Mouse (Mus musculus) midbrain, embryonic 15.5 days (tissue): ENCODE data around the gene Desi2. TPM values are rescaled to one million over a fixed set of nuclear protein-coding genes. Genes with fewer than 3 reads are reported as not detected.
"Not testable (repeated sequence)": the region's sequence is repeated elsewhere in the genome, so short reads cannot be mapped to it uniquely, and the experiment has no call there.

Experiments
- ATAC-seq: fragments of 200-750 bp; cut with Nextera tagmentation; replicated peaks from 2 replicates; pipeline ENCODE4 v1.8.0; 2017; ENCODE audit warnings: moderate TSS enrichment
- H3K27ac ChIP-seq: fragments of 300-500 bp; sonication (generic); 2 replicates; pipeline ENCODE4 v1.5.1; 2015; ENCODE audit warnings: mild to moderate bottlenecking, inconsistent platforms
- H3K27me3 ChIP-seq: fragments of 300-500 bp; sonication (generic); replicated peaks from 2 replicates; pipeline ENCODE4 v1.6.1; 2015; ENCODE audit warnings: inconsistent platforms
- H3K36me3 ChIP-seq: fragments of 300-500 bp; sonication (generic); replicated peaks from 2 replicates; pipeline ENCODE4 v1.6.1; 2015; ENCODE audit warnings: inconsistent platforms
- H3K4me1 ChIP-seq: fragments of 300-500 bp; sonication (generic); 2 replicates; pipeline ENCODE4 v1.6.1; 2015; ENCODE audit warnings: inconsistent platforms
- H3K4me2 ChIP-seq: fragments of 300-500 bp; sonication (generic); 2 replicates; pipeline ENCODE4 v1.6.1; 2015; ENCODE audit warnings: inconsistent platforms, mild to moderate bottlenecking, moderate library complexity
- H3K4me3 ChIP-seq: fragments of 300-500 bp; sonication (generic); 2 replicates; pipeline ENCODE4 v1.5.1; 2015; ENCODE audit warnings: mild to moderate bottlenecking, inconsistent platforms
- H3K9ac ChIP-seq: fragments of 300-500 bp; sonication (generic); 2 replicates; pipeline ENCODE4 v1.6.1; 2015; ENCODE audit warnings: mild to moderate bottlenecking, inconsistent platforms
- H3K9me3 ChIP-seq: fragments of 300-500 bp; sonication (generic); 2 replicates; pipeline ENCODE4 v1.6.1; 2016; ENCODE audit warnings: inconsistent platforms
- WGBS: fragments of 180-500 bp; shearing (Covaris S2); methylation state at CpG from one replicate; pipeline ENCODE4 v1.1.7; 2015; ENCODE audit warnings: mixed read lengths; 5-methylcytosine and 5-hydroxymethylcytosine counted together
- polyA plus RNA-seq: library from polyadenylated mRNA; unstranded; fragments of >200 nt; fragmentation: Nextera tagmentation; extraction: Ambion mirVana; gene quantifications from 2 replicates; pipeline ENCODE4 v1.2.1, GENCODE M21; 2015

The Desi2 gene
- polyA plus RNA-seq, 1 experiment from 2014 or later = 20.1 TPM

- no peak overlapping the region; the same call in 1 of the 2 replicates for H3K9ac ChIP-seq
- peak overlapping the region; percentile 95 for H3K27ac ChIP-seq
- H3K4me3 ChIP-seq = peak overlapping the region; percentile 73
- H3K27me3 ChIP-seq = no peaks in the 10 kb centered on the region
- no peak for ATAC-seq
- no peaks in the 10 kb centered on the region for H3K36me3 ChIP-seq
- peak overlapping the region; percentile 81 for H3K4me2 ChIP-seq
- 54% methylated on average over 9 of the region's 9 CpGs for WGBS
- H3K4me1 ChIP-seq = peaks cover 12% of the 10 kb centered on the region; the same call in 1 of the 2 replicates
- no peaks in the 10 kb centered on the region for H3K9me3 ChIP-seq
Observed at GRCm38 (mm10) chr1:178275174-178275730, 88.0 kb downstream of the Desi2 start.

- H3K36me3 ChIP-seq = no peaks in the 10 kb centered on the region
- ATAC-seq = peak; percentile 76
- peak overlapping the region; percentile 95 for H3K27ac ChIP-seq
- no peaks in the 10 kb centered on the region for H3K9me3 ChIP-seq
- no peaks in the 10 kb centered on the region for H3K27me3 ChIP-seq
- peak overlapping the region; percentile 81 for H3K4me2 ChIP-seq
- H3K4me1 ChIP-seq = peaks cover 12% of the 10 kb centered on the region; the same call in 1 of the 2 replicates
- 7% methylated on average over 11 of the region's 11 CpGs for WGBS
- H3K9ac ChIP-seq = peak overlapping the region; percentile 85
- peak overlapping the region; percentile 73 for H3K4me3 ChIP-seq
Observed at GRCm38 (mm10) chr1:178275738-178276053, 88.5 kb downstream of the Desi2 start.

GRCm38 (mm10) chr1:178276054-178276911 is 89.1 kb downstream of the Desi2 start:
- peak overlapping the region; percentile 85 for H3K9ac ChIP-seq
- H3K4me3 ChIP-seq = peak overlapping the region; percentile 73
- peak overlapping the region; percentile 95 for H3K27ac ChIP-seq
- no peaks in the 10 kb centered on the region for H3K36me3 ChIP-seq
- peak overlapping the region; percentile 81 for H3K4me2 ChIP-seq
- peak; percentile 96 for ATAC-seq
- H3K27me3 ChIP-seq = no peaks in the 10 kb centered on the region
- WGBS = under 1% methylated on average over 84 of the region's 87 CpGs
- no peaks in the 10 kb centered on the region for H3K9me3 ChIP-seq
- peaks cover 12% of the 10 kb centered on the region; the same call in 1 of the 2 replicates for H3K4me1 ChIP-seq

- not testable (repeated sequence) for H3K9me3 ChIP-seq, H3K4me2 ChIP-seq, H3K4me3 ChIP-seq, H3K9ac ChIP-seq, H3K27ac ChIP-seq, H3K4me1 ChIP-seq, ATAC-seq, H3K36me3 ChIP-seq, H3K27me3 ChIP-seq
- 90% methylated on average over 3 of the region's 3 CpGs for WGBS
Observed at GRCm38 (mm10) chr1:178283314-178283713, 96.1 kb downstream of the Desi2 start.

- no peaks in the 10 kb centered on the region for H3K36me3 ChIP-seq
- H3K9me3 ChIP-seq = no peaks in the 10 kb centered on the region
- no peak overlapping the region for H3K9ac ChIP-seq
- no peaks in the 10 kb centered on the region for H3K27me3 ChIP-seq
- H3K4me2 ChIP-seq = no peak overlapping the region
- no peaks in the 10 kb centered on the region for H3K4me1 ChIP-seq
- ATAC-seq = no peak
- H3K4me3 ChIP-seq = no peak overlapping the region
- 61% methylated on average over 2 of the region's 2 CpGs for WGBS
- H3K27ac ChIP-seq = no peak overlapping the region
Observed at GRCm38 (mm10) chr1:178283946-178284720, 96.9 kb downstream of the Desi2 start.

- WGBS = 55% methylated on average over 8 of the region's 8 CpGs
- Histone ChIP-seq H3K27ac (no peak overlapping the region), H3K4me2 (no peak overlapping the region)
Observed at GRCm38 (mm10) chr1:178287601-178288176, 100.5 kb downstream of the Desi2 start.

GRCm38 (mm10) chr1:178291716-178292115 is 104.5 kb downstream of the Desi2 start:
- Histone ChIP-seq H3K9me3 (no peaks in the 10 kb centered on the region), H3K9ac (no peak overlapping the region), H3K4me1 (no peaks in the 10 kb centered on the region), H3K27ac (no peak overlapping the region), H3K36me3 (no peaks in the 10 kb centered on the region), H3K4me3 (no peak overlapping the region), H3K27me3 (no peaks in the 10 kb centered on the region), H3K4me2 (no peak overlapping the region)
- no peak for ATAC-seq
- WGBS = 91% methylated on average over 3 of the region's 3 CpGs

More at GRCm38 (mm10) chr1:178287601-178288176, 100.5 kb downstream of the Desi2 start:
- Histone ChIP-seq H3K4me1 (no peaks in the 10 kb centered on the region), H3K27me3 (no peaks in the 10 kb centered on the region), H3K36me3 (no peaks in the 10 kb centered on the region), H3K9me3 (no peaks in the 10 kb centered on the region), H3K9ac (no peak overlapping the region), H3K4me3 (no peak overlapping the region)
- ATAC-seq = no peak

GRCm38 (mm10) chr1:178294051-178294450 is 106.8 kb downstream of the Desi2 start:
- H3K9me3 ChIP-seq = no peaks in the 10 kb centered on the region
- H3K4me2 ChIP-seq = no peak overlapping the region
- H3K27me3 ChIP-seq = no peaks in the 10 kb centered on the region
- H3K36me3 ChIP-seq = no peaks in the 10 kb centered on the region
- 93% methylated on average over 1 of the region's 1 CpGs for WGBS
- ATAC-seq = no peak
- H3K4me3 ChIP-seq = no peak overlapping the region
- H3K4me1 ChIP-seq = no peaks in the 10 kb centered on the region
- no peak overlapping the region for H3K9ac ChIP-seq
- no peak overlapping the region for H3K27ac ChIP-seq

- H3K9ac ChIP-seq, H3K27me3 ChIP-seq, ATAC-seq, H3K4me3 ChIP-seq, H3K9me3 ChIP-seq, H3K4me1 ChIP-seq, H3K36me3 ChIP-seq, H3K27ac ChIP-seq, H3K4me2 ChIP-seq: not testable (repeated sequence)
- WGBS = 90% methylated on average over 2 of the region's 2 CpGs
Observed at GRCm38 (mm10) chr1:178301261-178301660, 114.0 kb downstream of the Desi2 start.

- H3K4me3 ChIP-seq = no peak overlapping the region
- no peaks in the 10 kb centered on the region for H3K9me3 ChIP-seq
- H3K36me3 ChIP-seq = no peaks in the 10 kb centered on the region
- no peaks in the 10 kb centered on the region for H3K27me3 ChIP-seq
- H3K4me1 ChIP-seq = no peaks in the 10 kb centered on the region
- no peak overlapping the region for H3K27ac ChIP-seq
- ATAC-seq = no peak
- WGBS = 17% methylated on average over 3 of the region's 3 CpGs
- H3K4me2 ChIP-seq = no peak overlapping the region
- no peak overlapping the region for H3K9ac ChIP-seq
Observed at GRCm38 (mm10) chr1:178303425-178303824, 116.2 kb downstream of the Desi2 start.
